Mouse (Mus musculus) embryo, embryonic 11.5 days (tissue): ENCODE data around the gene Ush2a.
A peak's percentile ranks its signal among the peaks of the same experiment; 100 is the strongest.

Source experiments
- DNase-seq: peaks from one replicate; pipeline ENCODE4 v3.0.0-alpha.2; 2012; ENCODE audit warnings: low read depth, low spot score

The Ush2a gene

DNA sequence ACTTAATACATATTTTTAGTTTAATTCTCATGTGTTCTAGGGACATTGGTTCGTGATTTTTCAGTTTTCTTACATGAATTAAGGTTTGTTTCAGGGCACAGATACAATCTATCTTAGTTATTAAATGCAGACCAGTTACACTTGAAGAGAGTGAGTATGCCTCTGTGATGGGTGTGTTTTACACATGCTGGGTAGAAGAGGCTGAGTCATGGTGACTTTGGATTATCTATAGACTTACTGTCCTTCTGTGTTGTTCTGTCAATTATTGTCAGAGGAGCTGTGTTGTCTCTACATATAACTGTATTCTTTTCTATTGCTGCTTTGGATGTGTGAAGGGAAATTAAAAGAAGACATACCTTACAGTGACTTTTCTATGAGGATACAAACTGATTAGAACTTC, 509.0 kb downstream of the Ush2a start:
- no peak for DNase-seq

DNA sequence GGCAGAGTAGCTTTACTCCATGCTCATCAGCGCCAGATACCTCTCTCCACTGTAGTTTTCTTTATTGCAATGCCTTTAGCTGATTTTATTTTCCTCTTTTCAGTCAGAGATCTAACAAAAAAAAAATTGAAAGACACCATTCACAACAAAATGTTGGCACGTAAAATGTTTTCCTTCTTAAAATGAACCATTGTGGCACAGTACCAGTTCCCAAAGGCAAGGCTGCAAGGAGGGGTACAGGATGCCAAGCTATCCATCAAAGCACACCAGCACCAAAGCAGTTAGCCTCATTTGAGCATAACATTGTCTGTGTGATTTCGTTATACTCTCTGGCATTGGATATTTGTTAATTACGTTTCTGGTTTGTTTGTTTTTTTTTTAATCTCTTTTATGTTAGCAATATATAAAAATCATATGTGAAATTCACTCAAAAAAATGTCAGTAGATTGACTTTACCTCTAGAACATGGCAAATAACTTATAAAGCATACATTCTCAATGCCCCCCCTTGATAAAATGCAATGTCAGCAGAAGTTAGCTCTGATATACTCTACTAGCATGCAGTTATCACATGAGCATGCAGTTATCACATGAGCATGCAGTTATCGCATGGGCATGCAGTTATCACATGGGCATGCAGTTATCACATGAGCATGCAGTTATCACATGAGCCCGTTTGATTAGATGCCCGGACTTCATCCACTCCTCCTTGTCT, 510.9 kb downstream of the Ush2a start:
- DNase-seq, result no peak

DNA sequence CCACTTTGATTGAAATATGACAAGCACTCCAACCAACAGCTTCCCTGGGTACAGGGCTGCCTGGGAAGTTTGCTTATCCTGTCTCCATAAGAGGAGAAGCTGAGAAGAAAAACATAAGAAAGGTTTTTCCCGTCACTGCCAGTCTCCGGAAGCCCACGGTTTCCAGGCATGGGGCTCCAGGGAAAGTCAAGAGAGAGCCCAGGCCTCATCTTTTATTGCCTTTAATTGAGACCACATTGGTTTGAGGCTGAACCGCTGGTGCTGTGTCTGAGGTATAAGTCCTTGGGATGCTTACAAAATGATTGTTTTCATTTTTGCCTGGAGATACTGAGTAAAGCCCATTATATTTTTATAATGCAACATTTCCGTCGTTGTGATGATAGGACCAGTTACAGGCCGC, 511.8 kb downstream of the Ush2a start:
- DNase-seq, result peak; percentile 8

DNA sequence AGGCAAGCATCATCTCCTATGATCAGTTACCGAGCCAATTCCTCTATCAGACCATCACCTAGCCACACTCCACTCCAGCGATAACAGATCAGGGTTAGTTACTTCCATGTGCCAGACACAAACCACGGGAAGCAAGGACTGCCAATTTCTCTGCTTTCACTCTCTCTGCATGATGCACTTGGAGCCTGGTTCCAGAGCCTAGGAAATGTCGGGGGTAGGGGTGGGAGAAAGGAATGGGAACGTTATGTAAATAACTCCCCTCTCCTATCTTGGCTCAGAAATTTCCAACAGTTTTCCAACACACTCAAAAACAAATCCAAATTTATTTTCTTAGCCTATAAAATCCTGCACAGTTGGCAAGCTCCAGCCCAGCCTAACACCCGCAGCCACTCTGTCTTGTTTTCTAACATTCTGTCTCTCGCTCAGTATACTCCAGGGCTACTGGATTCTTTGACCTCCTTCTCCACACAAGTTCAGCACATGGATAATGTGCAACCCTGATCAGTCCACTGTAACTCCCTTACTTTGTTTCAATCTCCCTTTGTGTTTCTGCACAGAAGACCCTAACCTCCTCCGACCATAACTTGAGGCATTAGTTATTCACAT, 515.8 kb downstream of the Ush2a start:
- no peak for DNase-seq

DNA sequence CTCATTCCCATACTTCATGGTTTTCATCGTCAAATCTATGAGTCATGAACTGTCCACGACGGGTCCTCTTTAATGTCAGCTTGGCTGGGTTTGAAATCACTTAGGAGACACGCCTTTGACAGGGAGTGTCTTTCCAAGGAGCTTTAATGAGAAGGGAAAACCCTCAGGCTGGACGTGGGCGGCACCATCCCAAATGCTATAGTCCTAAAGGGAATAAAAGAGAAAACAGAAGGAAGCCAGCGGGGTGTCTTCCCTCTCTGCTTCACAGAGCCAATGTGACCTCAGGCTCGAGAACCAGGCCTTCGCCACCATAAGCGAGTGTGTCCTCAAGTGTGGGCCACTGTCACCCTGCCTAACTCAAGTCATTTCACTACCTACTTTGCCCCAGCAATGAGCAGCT, 523.2 kb downstream of the Ush2a start:
- DNase-seq, result no peak

DNA sequence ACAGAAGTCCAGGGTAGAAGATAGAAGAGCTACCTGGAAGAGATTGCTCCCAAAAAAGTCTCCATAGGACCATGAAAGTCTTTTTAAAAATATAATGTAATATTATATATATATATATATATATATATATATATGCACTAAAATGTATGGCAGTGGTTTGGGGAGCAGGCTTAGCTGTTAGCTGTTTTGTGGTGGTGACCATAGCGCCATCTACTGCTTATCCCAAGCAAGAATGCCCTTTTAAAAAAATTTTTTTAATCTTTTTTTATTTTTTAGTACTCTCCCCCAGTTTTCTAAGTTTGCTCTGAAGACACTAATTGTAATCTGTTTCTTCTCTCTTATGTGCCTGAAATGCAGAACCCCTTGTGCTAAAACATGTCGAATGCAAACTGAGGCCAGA, 543.2 kb downstream of the Ush2a start:
- peak; percentile 11 for DNase-seq

DNA sequence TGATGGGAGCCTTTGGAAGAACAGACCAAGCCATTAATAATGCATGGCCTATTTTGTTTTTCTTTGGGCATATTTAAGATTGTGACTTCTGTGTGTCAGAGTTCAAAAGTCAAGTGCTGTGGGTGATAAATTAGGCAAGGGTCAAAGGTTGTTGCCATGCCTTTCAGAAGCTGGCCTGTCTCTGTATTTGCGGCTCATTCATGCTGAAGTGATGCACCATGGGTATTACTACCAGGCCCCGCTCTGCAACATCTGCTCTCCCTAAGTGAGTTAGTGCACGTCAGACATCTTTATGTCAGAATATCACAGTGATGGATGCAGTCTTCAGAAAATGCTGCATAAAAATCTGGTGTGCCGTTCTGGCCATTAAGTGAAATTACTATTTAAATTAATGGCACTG, 544.0 kb downstream of the Ush2a start:
- peak; percentile 41 for DNase-seq

DNA sequence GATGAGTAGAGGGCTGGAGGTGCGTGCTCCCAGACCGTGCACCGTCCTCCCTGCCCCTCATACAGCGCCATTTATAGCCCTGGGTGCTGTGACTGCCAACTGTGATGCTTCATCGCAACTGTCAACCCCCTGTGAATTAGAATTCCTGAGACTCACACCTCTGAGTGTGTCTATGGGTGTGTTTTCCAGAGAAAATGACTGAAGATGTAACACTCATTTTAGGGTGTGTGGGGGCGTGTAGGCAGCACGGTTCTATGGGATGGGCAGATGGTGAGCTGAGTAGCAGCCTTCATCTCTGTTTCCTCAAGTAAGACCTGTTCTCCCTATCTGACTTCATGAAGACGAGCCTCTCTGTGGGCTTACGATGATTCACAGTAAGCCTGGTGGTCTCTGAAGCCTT, 548.8 kb downstream of the Ush2a start:
- DNase-seq, result no peak

DNA sequence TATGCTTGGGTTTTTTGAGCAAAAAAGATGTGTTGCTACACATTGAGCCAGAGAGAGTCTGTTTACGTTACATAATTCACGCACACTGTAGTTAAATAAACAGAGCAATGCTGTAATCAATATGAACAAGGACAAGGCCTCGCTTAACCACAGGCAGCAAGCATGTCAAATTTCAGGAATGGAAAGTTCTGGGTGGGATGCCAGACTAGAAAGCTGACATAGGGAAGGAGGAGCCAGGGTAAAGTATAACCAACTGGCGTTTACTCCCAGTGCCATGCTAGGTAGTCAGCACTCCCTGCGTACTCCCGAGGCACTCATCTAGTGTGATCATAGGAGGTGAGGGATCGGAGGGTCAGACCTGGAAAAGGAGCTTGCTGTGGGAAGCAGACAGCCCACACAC, 553.2 kb downstream of the Ush2a start:
- no peak for DNase-seq

DNA sequence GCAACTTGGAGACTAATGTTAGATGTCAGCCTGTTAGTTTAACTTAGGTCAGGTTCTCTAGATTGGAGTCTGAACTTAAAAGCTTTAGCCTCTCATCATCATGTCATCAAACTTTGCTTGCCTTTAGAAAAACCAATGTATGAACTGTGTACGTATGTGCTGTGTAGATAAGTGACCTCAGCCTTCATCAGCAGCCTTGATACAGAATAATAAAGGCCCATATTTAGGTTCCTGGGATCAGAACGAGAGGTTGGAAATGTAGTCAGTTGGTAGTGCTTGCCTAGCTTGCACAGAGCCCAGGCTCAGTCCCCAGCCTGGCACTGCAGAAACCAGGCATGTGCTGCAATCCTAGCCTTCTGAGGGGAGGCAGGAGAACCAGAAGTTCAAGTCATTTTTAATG, 562.4 kb downstream of the Ush2a start:
- DNase-seq, result no peak

DNA sequence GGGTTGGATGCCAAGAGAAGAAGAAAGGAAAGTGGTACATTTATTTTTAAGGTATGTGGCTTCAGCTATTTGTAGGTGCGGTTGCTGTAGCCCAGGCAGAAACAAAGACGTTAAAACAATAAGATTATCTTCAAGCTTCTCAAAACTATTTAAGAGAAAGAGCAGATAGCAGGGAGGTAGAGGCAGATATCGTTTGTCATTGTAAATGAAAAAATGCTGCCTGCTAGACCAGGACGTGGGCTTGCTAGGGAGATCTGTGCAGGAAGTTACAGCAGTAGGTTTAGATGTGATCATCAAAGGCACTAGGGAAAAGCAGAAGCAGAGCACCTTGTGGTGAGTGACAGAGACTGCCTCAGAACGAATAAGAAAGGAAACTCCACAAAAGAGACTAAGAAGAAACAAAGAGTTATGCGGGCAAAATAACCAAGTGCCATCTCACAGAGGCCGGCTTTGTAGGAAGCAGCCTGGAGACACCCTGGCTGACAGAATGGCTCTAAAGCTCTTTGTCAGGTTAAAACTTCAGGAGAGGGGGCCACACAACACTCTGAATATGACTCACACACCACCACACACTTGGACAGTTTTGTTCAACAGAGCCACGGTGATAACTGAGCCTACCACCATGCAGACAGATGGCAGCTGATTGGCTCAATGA, 563.2 kb downstream of the Ush2a start:
- no peak for DNase-seq

DNA sequence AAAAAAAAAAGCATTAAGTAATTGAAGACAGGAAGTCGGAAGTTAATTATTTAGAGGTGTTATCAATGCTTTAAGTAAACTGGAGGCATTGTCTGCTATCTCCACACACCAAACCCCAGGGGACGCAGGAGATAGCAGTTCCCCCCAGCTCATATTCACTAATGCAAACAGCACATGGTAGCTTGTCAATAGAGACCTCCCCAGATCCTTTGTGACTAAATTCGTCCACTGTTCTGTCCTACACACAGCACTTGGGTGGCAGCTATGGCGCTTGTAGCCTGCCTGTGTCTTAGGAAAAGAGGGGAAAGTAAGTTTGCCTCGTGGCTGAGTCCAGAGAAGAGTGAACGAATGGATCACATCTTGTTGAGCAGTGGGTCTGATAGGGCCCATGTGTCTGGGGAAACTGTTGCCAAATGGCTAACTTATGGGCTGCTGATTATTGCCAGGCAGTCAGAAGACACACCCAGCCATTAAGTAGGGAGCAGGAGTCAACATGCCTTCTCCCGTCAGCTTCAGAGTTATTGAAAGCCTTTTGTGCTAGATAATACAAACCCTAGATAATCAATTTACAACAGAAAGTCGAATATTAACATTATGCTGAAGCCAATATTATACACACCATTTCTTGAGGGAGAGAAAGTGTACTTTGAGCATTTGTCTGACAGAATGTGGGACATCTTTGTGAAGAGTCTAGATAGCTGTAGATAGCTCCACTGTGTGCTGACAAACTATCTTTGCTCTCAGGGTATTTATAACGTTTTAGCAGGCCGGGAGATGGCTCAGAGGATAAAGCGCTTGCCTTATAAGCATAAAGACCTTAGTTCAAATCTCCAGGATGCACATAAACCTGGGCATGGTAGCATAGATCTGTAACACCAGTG, 568.9 kb downstream of the Ush2a start:
- DNase-seq, result no peak

DNA sequence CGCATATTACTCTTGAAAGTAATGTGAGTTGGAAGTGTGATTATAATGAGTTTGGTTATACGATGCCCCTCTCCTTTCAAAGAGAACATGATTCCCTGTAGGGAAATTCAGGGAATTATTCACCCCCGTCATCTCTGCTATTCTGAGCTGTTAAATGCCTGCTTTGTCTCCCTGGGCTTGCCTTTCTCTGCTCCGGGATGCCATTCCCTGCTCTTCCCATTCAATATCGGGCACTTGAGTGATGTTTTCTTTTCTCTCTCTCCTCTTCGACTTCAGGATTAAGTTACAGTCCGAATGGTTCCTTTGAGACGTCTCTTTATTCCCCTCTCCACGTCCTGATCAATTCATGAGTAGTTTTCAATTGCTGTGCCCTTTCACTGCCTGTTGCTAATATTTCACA, 572.1 kb downstream of the Ush2a start:
- DNase-seq, result peak; percentile 5

DNA sequence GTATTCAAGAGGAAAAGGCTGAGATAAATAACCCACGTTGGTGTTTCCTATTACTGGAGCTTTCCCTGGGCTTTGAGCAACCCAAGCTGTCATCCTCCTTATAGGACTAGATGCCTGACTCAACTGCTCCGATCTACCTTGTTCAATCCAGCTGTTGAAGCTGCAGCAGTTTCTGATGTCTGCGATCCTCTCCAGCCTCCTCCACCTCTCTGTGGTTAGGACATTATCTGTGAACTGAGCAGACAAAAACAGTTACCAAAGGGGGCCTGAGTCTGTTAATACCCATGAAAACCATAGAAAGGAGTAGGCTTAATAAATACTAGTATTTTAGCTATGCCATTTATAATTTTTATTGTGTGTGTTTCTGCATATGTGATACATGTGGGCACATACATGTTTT, 572.9 kb downstream of the Ush2a start:
- no peak for DNase-seq

DNA sequence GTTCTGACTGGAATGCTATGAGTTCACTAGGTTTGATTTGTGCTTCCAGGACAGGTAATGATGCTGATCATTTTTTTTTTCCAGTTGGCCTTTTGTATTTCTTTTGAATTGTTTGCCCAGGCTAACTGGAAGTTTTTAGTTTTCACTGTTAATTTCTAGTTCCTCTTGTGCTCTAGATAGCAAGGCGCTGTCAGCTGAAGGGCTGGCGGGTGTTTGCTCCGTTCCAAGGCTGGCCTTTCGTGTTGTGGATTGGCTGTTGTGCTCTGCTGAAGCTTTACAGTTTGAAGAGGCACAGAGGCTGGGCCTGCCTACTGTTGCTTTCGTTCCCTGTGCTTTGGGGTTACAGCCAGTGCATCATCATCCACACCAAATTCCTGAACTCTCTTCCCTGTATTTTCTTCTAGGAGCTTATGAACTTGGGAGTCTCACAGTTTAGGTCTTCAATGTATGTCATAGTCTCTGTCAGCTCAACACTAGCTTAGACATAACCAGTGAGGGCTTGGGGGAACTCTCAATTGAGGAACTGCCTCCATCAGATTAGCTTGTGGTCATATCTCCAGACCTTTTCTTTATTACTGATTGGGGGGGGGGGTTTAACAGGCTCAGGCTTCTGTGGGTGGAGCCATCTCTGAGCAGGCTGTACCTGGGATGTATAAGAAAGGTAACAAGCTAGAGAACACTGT, 575.9 kb downstream of the Ush2a start:
- no peak for DNase-seq

DNA sequence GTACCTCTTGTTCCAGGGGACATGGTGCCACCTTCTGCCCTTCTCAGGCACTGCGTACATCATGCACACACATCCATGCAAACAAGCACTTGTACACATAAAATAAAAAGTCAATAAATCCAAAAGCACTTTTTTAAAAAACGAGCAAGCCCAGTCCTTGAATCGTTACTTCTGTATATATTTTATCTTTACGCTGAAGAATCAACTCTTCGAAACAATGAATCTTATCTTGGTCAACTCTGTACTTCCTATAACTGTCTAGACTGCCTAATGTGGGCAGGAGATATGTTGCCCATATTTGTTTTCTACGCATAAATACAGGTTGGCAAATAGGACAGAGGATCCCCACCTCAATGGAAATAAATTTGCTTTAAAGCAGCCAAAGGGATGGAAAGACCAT, 585.4 kb downstream of the Ush2a start:
- DNase-seq, result no peak

DNA sequence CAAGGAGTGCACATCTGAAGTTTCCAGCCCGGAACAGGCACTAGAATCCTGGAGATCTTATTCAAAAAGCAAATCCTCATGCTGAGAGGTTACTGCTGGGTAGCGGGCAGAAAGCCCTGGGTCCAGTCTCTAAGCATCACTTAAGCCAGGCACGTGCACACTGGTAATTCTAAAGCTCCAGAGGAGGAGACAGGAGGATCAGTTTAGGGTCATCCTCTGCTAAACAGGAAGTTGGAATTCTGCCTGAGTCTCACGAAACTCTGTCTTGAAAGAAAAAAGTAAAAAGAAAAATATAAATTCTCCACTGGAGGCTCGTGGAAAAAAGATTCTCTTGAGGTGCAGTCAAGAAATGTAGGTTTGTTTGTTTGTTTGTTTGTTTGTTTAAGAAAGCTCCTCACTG, 591.0 kb downstream of the Ush2a start:
- no peak for DNase-seq

DNA sequence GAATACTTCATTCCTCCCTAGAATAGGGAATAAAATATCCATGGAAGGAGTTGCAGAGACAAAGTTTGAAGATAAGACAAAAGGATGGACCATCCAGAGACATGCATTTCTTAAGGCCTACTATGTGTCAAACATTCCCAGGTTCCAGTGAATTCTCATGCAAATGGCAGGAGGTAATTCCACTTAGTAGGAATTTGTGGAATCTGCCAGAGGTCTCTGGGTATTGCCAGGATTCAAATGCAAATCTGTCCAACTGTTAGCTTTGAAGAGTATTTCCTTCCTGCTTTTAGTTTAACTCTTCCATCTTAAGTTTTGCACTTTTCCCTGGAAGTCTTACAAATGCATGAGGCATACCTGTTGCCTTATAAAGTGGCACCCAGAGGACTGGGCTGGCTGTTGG, 592.4 kb downstream of the Ush2a start:
- no peak for DNase-seq

DNA sequence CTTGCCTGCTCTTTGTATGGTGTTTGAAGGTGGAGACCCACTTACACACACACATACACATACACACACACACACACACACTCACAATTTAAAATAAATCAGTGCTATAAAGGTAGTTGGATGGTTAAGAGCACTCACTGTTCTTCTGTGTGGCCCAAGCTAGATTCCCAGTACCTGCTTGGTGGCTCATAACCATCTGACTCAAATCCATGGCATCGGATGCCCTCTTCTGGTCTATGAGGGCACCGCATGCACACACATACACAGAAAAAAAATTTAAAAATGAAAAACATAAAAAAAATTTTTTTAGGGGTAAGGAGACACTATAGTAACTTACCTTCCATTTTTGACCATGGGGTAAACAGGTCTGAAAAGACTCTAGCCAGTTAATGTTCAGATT, 593.2 kb downstream of the Ush2a start:
- DNase-seq, result no peak

DNA sequence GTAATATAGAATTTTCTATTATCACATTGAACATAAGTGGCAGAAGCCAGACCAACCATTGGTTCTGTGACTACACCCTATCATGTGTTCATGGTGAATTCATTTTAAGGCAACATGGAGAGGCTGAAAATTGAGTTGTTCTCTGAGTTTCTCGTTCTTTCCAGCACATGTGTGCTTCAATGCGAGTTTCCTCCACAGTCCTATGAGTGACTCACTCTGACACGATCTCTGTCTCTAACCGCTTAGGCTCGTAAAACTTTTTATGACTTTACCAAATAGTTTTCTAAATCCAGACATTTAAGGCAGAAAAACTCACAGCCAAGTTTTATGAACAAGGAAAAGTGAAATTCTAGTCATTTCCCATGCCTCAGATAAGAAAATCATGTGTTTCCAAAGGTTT, 597.9 kb downstream of the Ush2a start:
- no peak for DNase-seq

DNA sequence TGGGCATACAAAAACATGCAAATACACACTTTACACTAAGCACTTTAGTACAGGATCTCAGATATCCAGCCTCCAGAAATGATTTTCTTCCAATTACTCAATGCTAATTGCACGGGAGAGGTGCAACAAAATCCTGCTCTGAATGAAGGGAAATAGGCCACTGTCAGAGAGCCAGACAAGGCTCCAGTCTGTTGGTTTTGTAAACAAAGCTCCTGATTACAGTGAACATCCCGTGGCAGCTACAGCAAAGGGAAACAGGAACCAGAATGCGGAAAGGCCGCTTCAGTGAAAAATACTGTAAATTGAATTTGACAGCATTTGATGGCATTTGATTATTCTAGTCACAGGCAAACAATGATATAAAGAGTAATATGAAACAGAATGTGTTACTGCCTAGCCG, 604.1 kb downstream of the Ush2a start:
- no peak for DNase-seq

DNA sequence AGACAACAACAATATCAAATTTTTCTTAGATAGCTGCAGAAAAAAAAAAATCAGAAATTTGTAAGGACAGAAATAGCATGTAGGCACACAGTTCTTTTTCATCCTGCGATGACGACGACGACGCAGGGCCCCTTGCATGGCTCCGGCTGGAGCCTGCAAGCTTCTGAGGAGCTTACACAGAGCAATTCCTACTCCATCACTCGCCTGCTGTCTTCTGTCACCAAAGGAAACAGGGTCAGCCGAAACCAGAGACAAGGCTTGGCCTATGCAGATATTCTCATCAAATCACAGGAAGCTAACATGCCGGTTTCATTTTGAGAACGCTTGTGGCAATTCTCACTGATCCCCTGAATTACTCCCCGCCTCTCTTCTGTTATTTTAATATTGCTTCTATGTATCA, 604.7 kb downstream of the Ush2a start:
- DNase-seq, result no peak
